In the genomic region with DNA sequence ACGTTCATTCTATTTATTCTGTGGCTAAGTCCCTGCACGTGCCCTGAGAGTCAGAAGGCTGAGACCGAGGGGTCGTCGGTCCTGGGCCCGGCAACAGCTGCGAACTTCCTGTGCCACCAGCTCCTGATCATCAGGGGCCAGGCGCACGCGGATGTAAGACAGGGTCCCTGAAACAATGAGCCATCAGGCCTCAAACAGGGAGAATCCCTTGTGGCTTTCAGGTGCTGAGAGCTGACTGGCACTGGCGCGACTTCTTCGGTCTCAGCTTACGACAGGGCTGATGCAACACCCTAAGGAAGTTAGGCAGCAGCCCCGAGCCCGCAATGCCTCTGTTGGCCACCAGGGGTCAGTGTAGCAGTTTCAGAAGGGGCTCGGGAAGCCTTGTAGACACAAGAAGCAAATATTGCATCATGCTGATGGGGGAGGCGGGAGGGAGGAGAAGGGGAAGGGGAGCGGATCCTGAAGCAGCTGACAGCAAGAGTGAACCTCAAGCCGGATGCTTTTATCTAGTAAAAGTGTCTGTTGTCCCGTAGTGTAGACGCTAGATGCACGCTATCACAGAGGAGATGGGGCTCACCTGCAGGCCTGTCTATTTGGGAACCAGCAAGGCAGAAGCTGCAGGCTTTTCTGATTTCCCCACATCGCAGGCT, we compare ENCODE assay signal across 1 mouse cellular context.
A peak's percentile ranks its signal among the peaks of the same experiment; 100 is the strongest.
TF ChIP-seq lines count a peak whose summit lies in the region.

No protein-coding gene starts in this region.

TF ChIP-seq in MEL, 35 proteins besides CTCF, POLR2A, EP300 and RAD21 (continued from another document):
- TF ChIP-seq E2F4 (IDR thresholded peaks at IDR 0.05; ENCODE audit: borderline replicate concordance, low read depth, low read length) (no peak; the same call in 1 of the 2 replicates), SIN3A (IDR thresholded peaks at IDR 0.05; ENCODE audit: low read length) (peak; percentile 99), BHLHE40 (IDR thresholded peaks at IDR 0.05; ENCODE audit: borderline replicate concordance, low read depth, low read length) (no peak; the same call in none of the 2 replicates), ZC3H11A (IDR thresholded peaks at IDR 0.05; ENCODE audit: low read depth, low read length) (peak; percentile 69), HCFC1 (IDR thresholded peaks at IDR 0.05; ENCODE audit: low read depth, low read length) (peak; percentile 81), POLR2AphosphoS2 (IDR thresholded peaks at IDR 0.05; ENCODE audit: low read length) (peak; percentile 91), JUND (IDR thresholded peaks at IDR 0.05; ENCODE audit: low read depth, low read length) (peak; percentile 93; the same call in 1 of the 2 replicates), ZKSCAN1 (IDR thresholded peaks at IDR 0.05; ENCODE audit: low read depth, low read length) (no peak), TCF12 (IDR thresholded peaks at IDR 0.05; ENCODE audit: low read depth, low read length) (peak; percentile 85), NELFE (IDR thresholded peaks at IDR 0.05; ENCODE audit: low read depth, low read length) (peak; percentile 83), GABPA (IDR thresholded peaks at IDR 0.05; ENCODE audit: low read depth, low read length) (no peak), USF1 (IDR thresholded peaks at IDR 0.05; ENCODE audit: low read depth, low read length) (peak; percentile 35), KAT2A (conservative IDR thresholded peaks at IDR 0.05; ENCODE audit: low read depth, low read length) (peak; percentile 84), MYB (IDR thresholded peaks at IDR 0.05; ENCODE audit: low read depth, low read length) (no peak; the same call in 1 of the 2 replicates), MEF2A (IDR thresholded peaks at IDR 0.05; ENCODE audit: extremely low read depth, insufficient replicate concordance, low read depth, low read length, poor library complexity, severe bottlenecking) (peak; percentile 74; the same call in 1 of the 2 replicates)
